ENCODE assay signal across 8 mouse cellular contexts in the genomic region with DNA sequence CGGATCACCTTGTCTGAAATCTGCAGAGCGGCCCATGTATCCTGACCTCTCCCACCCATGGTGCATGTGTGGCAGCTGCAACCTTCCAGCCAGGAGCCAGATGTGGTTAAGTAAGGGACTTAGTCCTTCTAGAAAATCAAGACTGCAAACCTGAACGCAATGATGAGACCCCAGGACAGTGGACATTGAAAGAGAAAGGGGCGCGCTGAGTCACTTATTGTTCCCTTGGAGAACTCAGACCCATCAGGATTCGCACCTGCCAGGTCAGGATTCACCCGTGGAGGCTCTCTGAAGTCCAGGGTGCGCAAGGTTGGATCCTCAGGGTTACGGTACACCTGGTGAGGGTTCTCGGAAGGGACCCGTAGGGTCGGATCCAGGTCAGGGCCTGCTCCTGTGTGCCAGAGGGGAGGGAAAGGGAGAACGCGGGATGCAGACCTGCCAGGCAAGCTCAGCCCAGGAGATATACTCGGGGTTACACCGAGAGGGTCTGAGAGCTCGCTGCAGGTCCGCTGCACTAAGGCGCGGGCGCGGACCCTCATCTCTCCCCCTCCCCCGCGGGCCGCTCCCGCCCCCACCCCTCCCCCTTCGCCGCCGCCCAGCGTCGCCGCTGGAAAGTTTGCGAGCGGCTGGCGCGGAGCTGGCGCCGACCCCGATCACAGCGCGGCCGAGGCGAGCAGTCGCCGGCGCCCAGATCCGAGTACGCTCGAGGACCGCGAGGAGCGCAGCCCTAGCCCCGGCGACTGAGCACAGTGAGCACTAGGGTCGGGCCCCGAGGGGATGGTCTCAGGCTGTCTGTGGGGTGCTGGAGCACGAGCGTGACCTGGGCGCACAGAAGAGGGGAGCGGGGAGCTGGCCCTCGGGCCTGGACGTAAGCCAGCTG. TPM values are rescaled to one million over a fixed set of nuclear protein-coding genes. Genes with fewer than 3 reads are reported as not detected.
DNase-seq lines count a peak whose midpoint lies in the region; ATAC-seq and TF ChIP-seq lines count a peak whose summit lies in the region.

A gene (plus strand): TSS at position 615 of the 880 bp plus-strand sequence.

- H3K9ac ChIP-seq in liver, postnatal 0 days (replicated peaks), result peak within 1 kb of the TSS; percentile 68

- 8% methylated on average over 62 of the region's 62 CpGs for WGBS in hindbrain, embryonic 10.5 days
- WGBS in liver, postnatal 0 days (ENCODE audit: insufficient replicate concordance), result 13% methylated on average over 46 of the region's 62 CpGs

- ATAC-seq in erythroblast, adult 5-6 weeks (replicated peaks; ENCODE audit: low FRiP score, poor library complexity, severe bottlenecking), result no peak
- ATAC-seq in liver, postnatal 0 days, result peak; percentile 26; the same call in 1 of the 2 replicates
- ATAC-seq in monocyte, adult 5-6 weeks (replicated peaks; ENCODE audit: insufficient number of reproducible peaks, low FRiP score, low TSS enrichment, poor library complexity, severe bottlenecking), result no peak

- peaks cover 10% of the 10 kb centered on the region for H3K4me1 ChIP-seq in erythroblast, embryonic 14.5 days (ENCODE audit: control insufficient read depth)
- H3K4me1 ChIP-seq in bone marrow macrophage, adult 2 months (ENCODE audit: control insufficient read depth, insufficient read depth, low read length), result peaks cover 12% of the 10 kb centered on the region
- H3K4me1 ChIP-seq in hindbrain, embryonic 10.5 days (replicated peaks), result peaks cover 28% of the 10 kb centered on the region
- H3K4me1 ChIP-seq in liver, postnatal 0 days (ENCODE audit: insufficient read depth), result peaks cover 31% of the 10 kb centered on the region

- no peaks in the 10 kb centered on the region; the same call in 1 of the 2 replicates for H3K36me3 ChIP-seq in erythroblast, embryonic 14.5 days (ENCODE audit: control insufficient read depth)
- no peaks in the 10 kb centered on the region for H3K36me3 ChIP-seq in hindbrain, embryonic 10.5 days
- no peaks in the 10 kb centered on the region for H3K36me3 ChIP-seq in liver, postnatal 0 days (replicated peaks; ENCODE audit: insufficient read depth, low read length)

- H3K27ac ChIP-seq in bone marrow macrophage, adult 2 months (ENCODE audit: insufficient read depth, low read depth, low read length), result no peak within 1 kb of the TSS
- peak within 1 kb of the TSS; percentile 66 for H3K27ac ChIP-seq in hindbrain, embryonic 10.5 days
- H3K27ac ChIP-seq in liver, postnatal 0 days (ENCODE audit: low read depth), result peak within 1 kb of the TSS; percentile 93

- peaks cover 81% of the 10 kb centered on the region for H3K27me3 ChIP-seq in erythroblast, embryonic 14.5 days (ENCODE audit: control insufficient read depth)
- peaks cover 81% of the 10 kb centered on the region for H3K27me3 ChIP-seq in hindbrain, embryonic 10.5 days (ENCODE audit: insufficient read depth, poor library complexity, severe bottlenecking)
- H3K27me3 ChIP-seq in liver, postnatal 0 days (ENCODE audit: insufficient read depth, low read length), result peaks cover 38% of the 10 kb centered on the region

- H3K9me3 ChIP-seq in erythroblast, embryonic 14.5 days (ENCODE audit: control insufficient read depth, low read length), result peaks cover 9% of the 10 kb centered on the region; the same call in 1 of the 2 replicates
- H3K9me3 ChIP-seq in hindbrain, embryonic 10.5 days, result no peaks in the 10 kb centered on the region
- no peaks in the 10 kb centered on the region for H3K9me3 ChIP-seq in liver, postnatal 0 days (ENCODE audit: low read length)

- no peak for TF ChIP-seq POLR2A in bone marrow macrophage, adult 2 months (IDR thresholded peaks at IDR 0.05; ENCODE audit: borderline replicate concordance, low read depth, low read length)

- H3K4me2 ChIP-seq in liver, postnatal 0 days (ENCODE audit: low read depth, low read length), result peak within 1 kb of the TSS; percentile 70

- H3K4me3 ChIP-seq in erythroblast, embryonic 14.5 days (replicated peaks), result peak within 1 kb of the TSS; percentile 50
- H3K4me3 ChIP-seq in bone marrow macrophage, adult 2 months (ENCODE audit: insufficient read depth, low read length), result peak within 1 kb of the TSS; percentile 47
- H3K4me3 ChIP-seq in hindbrain, embryonic 10.5 days, result peak within 1 kb of the TSS; percentile 52
- peak within 1 kb of the TSS; percentile 51 for H3K4me3 ChIP-seq in liver, postnatal 0 days (ENCODE audit: low read depth, low read length)

- no peak for TF ChIP-seq CTCF in bone marrow macrophage, adult 2 months (IDR thresholded peaks at IDR 0.05; ENCODE audit: low read depth, low read length)
- no peak for TF ChIP-seq CTCF in liver, postnatal 0 days (IDR thresholded peaks at IDR 0.05; ENCODE audit: low read depth)

- peak; percentile 47 for DNase-seq in hindbrain, embryonic 10.5 days (ENCODE audit: low spot score)
- DNase-seq in liver, postnatal 0 days, result no peak
- DNase-seq in adrenal gland, adult 18-20 months (ENCODE audit: low spot score in 2 of 2), result no peak
- DNase-seq in layer of hippocampus, adult 9-10 months (ENCODE audit: low spot score), result no peak

- no peak for TF ChIP-seq EP300 in liver, postnatal 0 days (IDR thresholded peaks at IDR 0.05; ENCODE audit: low read depth)

RNA-seq across cellular contexts. Expression of the gene that starts here (rescaled TPM):
- polyA plus RNA-seq in erythroblast, embryonic 14.5 days (2012), result 0.03 TPM in 1 of 2 replicates, not detected in the other
- total RNA-seq in erythroblast, adult 5-6 weeks (2015; ENCODE audit: low replicate concordance), result not detected in 2 replicates
- total RNA-seq in erythroblast, adult 5-6 weeks (2017; ENCODE audit: low replicate concordance), result not detected in 2 replicates
- not detected in 2 replicates for polyA plus RNA-seq in bone marrow macrophage, adult 2 months (2012; ENCODE audit: insufficient read depth, insufficient read length, missing spikeins)
- 0.14 and 0.17 TPM in 2 replicates for polyA plus RNA-seq in hindbrain, embryonic 10.5 days (2016; fragmentation: Nextera tagmentation; extraction: Ambion mirVana)
- polyA plus RNA-seq in liver, postnatal 0 days (2015; fragmentation: Nextera tagmentation; extraction: Ambion mirVana), result 58.5 and 66.9 TPM in 2 replicates
- not detected in 3 replicates for total RNA-seq in monocyte, adult 5-6 weeks (2017)
- total RNA-seq in adrenal gland, adult 18-20 months (2021), result 1 to 10 TPM in 1 of 2 experiments, under 1 TPM in 1; 0.96 to 3.0 TPM

Comparison
In these comparisons a context has a peak if more than half of its experiments do, and no peak if none do; other contexts are left out.
1. RNA of the gene that starts here (polyA plus RNA-seq): 58.5 to 66.9 TPM in liver, postnatal 0 days; not detected in bone marrow macrophage, adult 2 months, 0.14 to 0.17 TPM in hindbrain, embryonic 10.5 days and 0.03 TPM in erythroblast, embryonic 14.5 days; every median in the first group is over 10 times any median in the second.
2. Peak in DNase-seq, H3K4me3 ChIP-seq and H3K27ac ChIP-seq in hindbrain, embryonic 10.5 days; RNA of the gene not detected or under 1 TPM.
3. Peak in every context shown above with its lines, with median percentiles within 50 percentile points of each other: H3K4me3 ChIP-seq.